Mouse (Mus musculus) lung, embryonic 14.5 days (tissue): ENCODE data around the gene Oaz2. TPM values are rescaled to one million over a fixed set of nuclear protein-coding genes. Genes with fewer than 3 reads are reported as not detected.

Experiments used
- ATAC-seq: fragments of 200-750 bp; cut with Nextera tagmentation; 2 replicates; pipeline ENCODE4 v1.8.0; 2017; ENCODE audit warnings: mild to moderate bottlenecking, moderate TSS enrichment, moderate library complexity; ENCODE audit not compliant: insufficient read depth
- DNase-seq: peaks from one replicate; pipeline ENCODE4 v3.0.0-alpha.2; 2015
- H3K27ac ChIP-seq: fragments of 300-500 bp; sonication (generic); 2 replicates; pipeline ENCODE4 v1.5.1; 2014; ENCODE audit warnings: low read depth, mild to moderate bottlenecking, moderate library complexity
- H3K27me3 ChIP-seq: fragments of 300-500 bp; sonication (generic); 2 replicates; pipeline ENCODE4 v1.6.1; 2014; ENCODE audit warnings: low read length, control low read depth; ENCODE audit not compliant: insufficient read depth
- H3K36me3 ChIP-seq: fragments of 300-500 bp; sonication (generic); 2 replicates; pipeline ENCODE4 v1.6.1; 2014; ENCODE audit warnings: control low read depth; ENCODE audit not compliant: insufficient read depth
- H3K4me1 ChIP-seq: fragments of 300-500 bp; sonication (generic); 2 replicates; pipeline ENCODE4 v1.6.1; 2014; ENCODE audit warnings: antibody characterized with exemption, control low read depth; ENCODE audit not compliant: insufficient read depth
- H3K4me2 ChIP-seq: fragments of 300-500 bp; sonication (generic); 2 replicates; pipeline ENCODE4 v1.6.1; 2014; ENCODE audit warnings: mild to moderate bottlenecking
- H3K4me3 ChIP-seq: fragments of 300-500 bp; sonication (generic); 2 replicates; pipeline ENCODE4 v1.5.1; 2014; ENCODE audit warnings: low read depth, low read length
- H3K9ac ChIP-seq: fragments of 300-500 bp; sonication (generic); 2 replicates; pipeline ENCODE4 v1.6.1; 2014
- H3K9me3 ChIP-seq: fragments of 300-500 bp; sonication (generic); 2 replicates; pipeline ENCODE4 v1.6.1; 2016; ENCODE audit warnings: low read depth, low read length, control low read depth
- CTCF ChIP-seq: IDR thresholded peaks from 2 replicates; pipeline ENCODE4 v1.5.1; 2016; ENCODE audit warnings: antibody characterized with exemption, low read depth
- WGBS: fragments of 180-500 bp; shearing (Covaris S2); extraction: QIAGEN DNeasy Blood & Tissue Kit; methylation state at CpG from one replicate; pipeline ENCODE4 v1.1.7; 2014; 5-methylcytosine and 5-hydroxymethylcytosine counted together
- polyA plus RNA-seq: library from polyadenylated mRNA; unstranded; fragments of >200 nt; fragmentation: Nextera tagmentation; extraction: Ambion mirVana; gene quantifications from 2 replicates; pipeline ENCODE4 v1.2.1, GENCODE M21; 2014

The Oaz2 gene
- polyA plus RNA-seq, 1 experiment from 2014 or later: 263 TPM

GRCm38 (mm10) chr9:65697992-65698391, 30.2 kb downstream of the Oaz2 start:
- H3K4me3 ChIP-seq: no peak overlapping the region
- H3K9me3 ChIP-seq: no peaks in the 10 kb centered on the region
- H3K4me1 ChIP-seq: no peaks in the 10 kb centered on the region
- no peak for TF ChIP-seq CTCF
- no peak overlapping the region for H3K9ac ChIP-seq
- no peak overlapping the region for H3K27ac ChIP-seq
- H3K4me2 ChIP-seq: no peak overlapping the region
- no peaks in the 10 kb centered on the region for H3K27me3 ChIP-seq
- DNase-seq: no peak
- H3K36me3 ChIP-seq: peaks cover 87% of the 10 kb centered on the region
- ATAC-seq: no peak

- Histone ChIP-seq H3K4me1 (no peaks in the 10 kb centered on the region), H3K9me3 (no peaks in the 10 kb centered on the region), H3K27ac (no peak overlapping the region), H3K4me2 (no peak overlapping the region), H3K36me3 (peaks cover 86% of the 10 kb centered on the region), H3K4me3 (no peak overlapping the region), H3K27me3 (no peaks in the 10 kb centered on the region), H3K9ac (no peak overlapping the region)
- 83% methylated on average over 6 of the region's 6 CpGs for WGBS
- no peak for TF ChIP-seq CTCF
- ATAC-seq: no peak
- DNase-seq: no peak
Observed at GRCm38 (mm10) chr9:65700504-65700903, 32.7 kb downstream of the Oaz2 start.

GRCm38 (mm10) chr9:65702286-65702685, 34.5 kb downstream of the Oaz2 start:
- Histone ChIP-seq H3K36me3 (peaks cover 78% of the 10 kb centered on the region), H3K9ac (no peak overlapping the region), H3K4me1 (no peaks in the 10 kb centered on the region), H3K27me3 (no peaks in the 10 kb centered on the region), H3K4me3 (no peak overlapping the region), H3K4me2 (no peak overlapping the region), H3K9me3 (no peaks in the 10 kb centered on the region), H3K27ac (no peak overlapping the region)
- no peak for ATAC-seq
- 89% methylated on average over 9 of the region's 9 CpGs for WGBS
- TF ChIP-seq CTCF: no peak
- DNase-seq: no peak

GRCm38 (mm10) chr9:65703241-65703640, 35.4 kb downstream of the Oaz2 start:
- Histone ChIP-seq H3K4me1 (no peaks in the 10 kb centered on the region), H3K9me3 (no peaks in the 10 kb centered on the region), H3K27me3 (no peaks in the 10 kb centered on the region), H3K36me3 (peaks cover 69% of the 10 kb centered on the region), H3K9ac (no peak overlapping the region), H3K27ac (no peak overlapping the region), H3K4me2 (no peak overlapping the region), H3K4me3 (no peak overlapping the region)
- TF ChIP-seq CTCF: no peak
- WGBS: 79% methylated on average over 7 of the region's 7 CpGs
- no peak for DNase-seq
- ATAC-seq: no peak

- no peak for ATAC-seq
- no peaks in the 10 kb centered on the region for H3K27me3 ChIP-seq
Observed at GRCm38 (mm10) chr9:65703926-65704595, 36.3 kb downstream of the Oaz2 start.

GRCm38 (mm10) chr9:65718195-65718594, 50.4 kb downstream of the Oaz2 start:
- Histone ChIP-seq H3K4me1 (no peaks in the 10 kb centered on the region), H3K36me3 (0 out of 2 replicates have a peak, but pooled peaks cover 2% of the 10 kb centered on the region), H3K9me3 (no peaks in the 10 kb centered on the region), H3K27ac (no peak overlapping the region), H3K4me3 (no peak overlapping the region), H3K9ac (no peak overlapping the region), H3K4me2 (no peak overlapping the region), H3K27me3 (no peaks in the 10 kb centered on the region)
- no peak for DNase-seq
- ATAC-seq: no peak
- no peak for TF ChIP-seq CTCF
- WGBS: 91% methylated on average over 5 of the region's 5 CpGs

More at GRCm38 (mm10) chr9:65703926-65704595, 36.3 kb downstream of the Oaz2 start:
- 87% methylated on average over 24 of the region's 24 CpGs for WGBS
- no peak for DNase-seq
- Histone ChIP-seq H3K4me1 (no peaks in the 10 kb centered on the region), H3K9me3 (no peaks in the 10 kb centered on the region), H3K4me3 (no peak overlapping the region), H3K9ac (no peak overlapping the region), H3K4me2 (no peak overlapping the region), H3K36me3 (peaks cover 61% of the 10 kb centered on the region), H3K27ac (no peak overlapping the region)
- TF ChIP-seq CTCF: no peak

GRCm38 (mm10) chr9:65721161-65721566, 53.4 kb downstream of the Oaz2 start:
- Histone ChIP-seq H3K4me2 (no peak overlapping the region), H3K9ac (no peak overlapping the region), H3K4me3 (no peak overlapping the region), H3K4me1 (no peaks in the 10 kb centered on the region), H3K36me3 (no peaks in the 10 kb centered on the region), H3K27me3 (no peaks in the 10 kb centered on the region), H3K27ac (no peak overlapping the region), H3K9me3 (no peaks in the 10 kb centered on the region)
- no peak for ATAC-seq
- DNase-seq: no peak
- WGBS: 44% methylated on average over 10 of the region's 10 CpGs
- no peak for TF ChIP-seq CTCF
